Mouse (Mus musculus) limb, embryonic 12.5 days (tissue): ENCODE measurements around the gene Sephs1. TPM values are rescaled to one million over a fixed set of nuclear protein-coding genes. Genes with fewer than 3 reads are reported as not detected.
"Not testable (repeated sequence)": the region's sequence is repeated elsewhere in the genome, so short reads cannot be mapped to it uniquely, and the experiment has no call there.

ENCODE experiments used
- ATAC-seq: fragments of 200-750 bp; cut with Nextera tagmentation; 2 replicates; pipeline ENCODE4 v1.8.0; 2017; ENCODE audit warnings: low read depth, moderate TSS enrichment; ENCODE audit not compliant: insufficient number of reproducible peaks, insufficient read depth, low FRiP score, low TSS enrichment
- H3K27ac ChIP-seq: fragments of 300-500 bp; sonication (generic); 2 replicates; pipeline ENCODE4 v1.5.1; 2016; ENCODE audit warnings: mild to moderate bottlenecking, moderate library complexity
- H3K27me3 ChIP-seq: fragments of 300-500 bp; sonication (generic); 2 replicates; pipeline ENCODE4 v1.6.1; 2016; ENCODE audit warnings: mild to moderate bottlenecking, moderate library complexity
- H3K36me3 ChIP-seq: fragments of 300-500 bp; sonication (generic); 2 replicates; pipeline ENCODE4 v1.6.1; 2016; ENCODE audit warnings: mild to moderate bottlenecking, moderate library complexity
- H3K4me1 ChIP-seq: fragments of 300-500 bp; sonication (generic); replicated peaks from 2 replicates; pipeline ENCODE4 v1.6.1; 2016
- H3K4me2 ChIP-seq: fragments of 300-500 bp; sonication (generic); 2 replicates; pipeline ENCODE4 v1.6.1; 2016; ENCODE audit warnings: mild to moderate bottlenecking, moderate library complexity
- H3K4me3 ChIP-seq: fragments of 300-500 bp; sonication (generic); replicated peaks from 2 replicates; pipeline ENCODE4 v1.5.1; 2016; ENCODE audit warnings: mild to moderate bottlenecking
- H3K9ac ChIP-seq: fragments of 300-500 bp; sonication (generic); replicated peaks from 2 replicates; pipeline ENCODE4 v1.6.1; 2016; ENCODE audit warnings: mild to moderate bottlenecking, moderate library complexity
- H3K9me3 ChIP-seq: fragments of 300-500 bp; sonication (generic); 2 replicates; pipeline ENCODE4 v1.6.1; 2016; ENCODE audit warnings: mild to moderate bottlenecking, moderate library complexity
- WGBS: fragments of 180-500 bp; shearing (Covaris S2); methylation state at CpG from one replicate; pipeline ENCODE4 v1.1.7; 2016; 5-methylcytosine and 5-hydroxymethylcytosine counted together
- polyA plus RNA-seq: library from polyadenylated mRNA; unstranded; fragments of >200 nt; fragmentation: Nextera tagmentation; extraction: Ambion mirVana; gene quantifications from 2 replicates; pipeline ENCODE4 v1.2.1, GENCODE M21; 2016

The Sephs1 gene
- polyA plus RNA-seq, 1 experiment from 2014 or later: 130 TPM

DNA sequence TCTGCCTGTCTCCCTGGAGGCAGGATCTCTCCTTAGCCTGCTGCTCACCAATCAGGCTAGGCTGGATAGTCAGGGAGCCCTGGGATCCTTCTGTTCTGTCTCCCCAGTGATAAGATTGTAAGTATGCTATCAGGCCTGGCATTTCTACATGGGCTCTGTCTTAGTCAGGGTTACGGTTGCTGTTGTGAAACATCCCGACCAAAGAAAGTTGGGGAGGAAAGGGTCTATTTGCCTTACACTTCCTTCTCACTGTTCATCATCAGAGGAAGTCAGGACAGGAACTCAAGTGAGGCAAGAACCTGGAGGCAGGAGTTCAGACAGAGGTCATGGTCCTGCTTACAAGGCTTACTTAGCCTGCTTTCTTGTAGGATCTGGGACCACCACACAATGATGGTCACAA lies 47.9 kb downstream of the Sephs1 start:
- Histone ChIP-seq H3K36me3 (peaks cover 59% of the 10 kb centered on the region), H3K27ac (no peak overlapping the region), H3K4me3 (no peak overlapping the region), H3K4me1 (no peaks in the 10 kb centered on the region), H3K9me3 (no peaks in the 10 kb centered on the region), H3K4me2 (no peak overlapping the region), H3K27me3 (no peaks in the 10 kb centered on the region), H3K9ac (no peak overlapping the region)
- 96% methylated on average over 2 of the region's 2 CpGs for WGBS
- ATAC-seq: no peak

- WGBS: 91% methylated on average over 9 of the region's 9 CpGs
- H3K27ac ChIP-seq: no peak overlapping the region
- H3K9ac ChIP-seq: no peak overlapping the region
- H3K4me2 ChIP-seq: no peak overlapping the region
- H3K4me3 ChIP-seq: no peak overlapping the region
- peaks cover 55% of the 10 kb centered on the region for H3K36me3 ChIP-seq
- no peak for ATAC-seq
- peaks cover 8% of the 10 kb centered on the region for H3K9me3 ChIP-seq
- H3K27me3 ChIP-seq: no peaks in the 10 kb centered on the region
- no peaks in the 10 kb centered on the region for H3K4me1 ChIP-seq
Observed at GRCm38 (mm10) chr2:4934516-4934915, 53.2 kb downstream of the Sephs1 start.

- H3K9me3 ChIP-seq: peaks cover 12% of the 10 kb centered on the region
- ATAC-seq: no peak
- H3K27me3 ChIP-seq: no peaks in the 10 kb centered on the region
- H3K27ac ChIP-seq: no peak overlapping the region
- WGBS: 94% methylated on average over 7 of the region's 7 CpGs
- no peak overlapping the region for H3K9ac ChIP-seq
- H3K4me2 ChIP-seq: no peak overlapping the region
- H3K36me3 ChIP-seq: peaks cover 29% of the 10 kb centered on the region
- no peaks in the 10 kb centered on the region for H3K4me1 ChIP-seq
- H3K4me3 ChIP-seq: no peak overlapping the region
Observed at GRCm38 (mm10) chr2:4937931-4938330, 56.6 kb downstream of the Sephs1 start.

GRCm38 (mm10) chr2:4940861-4941260 lies 59.5 kb downstream of the Sephs1 start:
- no peak overlapping the region for H3K27ac ChIP-seq
- WGBS: 92% methylated on average over 11 of the region's 11 CpGs
- H3K36me3 ChIP-seq: peaks cover 27% of the 10 kb centered on the region
- no peaks in the 10 kb centered on the region for H3K4me1 ChIP-seq
- ATAC-seq: no peak
- no peak overlapping the region for H3K9ac ChIP-seq
- no peak overlapping the region for H3K4me2 ChIP-seq
- H3K4me3 ChIP-seq: no peak overlapping the region
- H3K9me3 ChIP-seq: peaks cover 15% of the 10 kb centered on the region
- no peaks in the 10 kb centered on the region for H3K27me3 ChIP-seq

DNA sequence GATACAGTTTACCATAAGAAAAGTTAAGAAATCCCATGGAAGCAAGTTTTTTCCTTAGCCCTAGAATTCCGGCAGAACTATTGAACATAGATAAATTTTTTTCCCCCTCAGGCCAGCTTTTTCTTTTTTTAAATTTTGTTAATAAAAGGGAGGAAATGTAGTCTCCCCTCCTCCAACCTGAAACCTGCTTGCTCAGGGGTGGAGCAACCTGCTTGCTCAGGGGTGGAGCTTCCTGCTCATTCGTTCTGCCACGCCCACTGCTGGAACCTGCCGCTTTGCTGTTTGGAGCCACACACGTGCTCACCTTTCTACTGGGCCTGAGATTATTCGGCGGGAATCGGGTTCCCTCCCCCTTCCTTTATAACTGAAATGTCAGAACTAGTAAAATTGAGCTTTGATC lies 68.3 kb downstream of the Sephs1 start:
- H3K4me3 ChIP-seq, H3K27ac ChIP-seq, ATAC-seq, H3K4me2 ChIP-seq, H3K9me3 ChIP-seq, H3K4me1 ChIP-seq, H3K27me3 ChIP-seq, H3K36me3 ChIP-seq, H3K9ac ChIP-seq: not testable (repeated sequence)
- WGBS: 84% methylated on average over 5 of the region's 8 CpGs

DNA sequence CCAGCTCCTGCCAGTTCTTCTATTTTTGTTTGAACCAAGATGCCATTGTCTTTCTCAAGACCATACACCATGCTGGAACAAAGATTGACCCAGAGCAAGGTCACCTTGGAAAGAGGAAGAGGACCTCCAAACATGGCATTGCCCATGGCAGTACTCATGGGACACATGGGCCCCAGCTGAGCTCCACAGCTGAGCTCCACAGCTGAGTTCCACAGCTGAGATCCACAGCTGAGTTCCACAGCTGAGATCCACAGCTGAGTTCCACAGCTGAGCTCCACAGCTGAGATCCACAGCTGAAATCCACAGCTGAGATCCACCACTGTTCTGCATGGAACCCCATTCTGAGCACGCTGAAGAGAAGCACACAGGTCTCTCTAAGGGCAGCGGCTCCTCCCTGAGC lies 69.6 kb downstream of the Sephs1 start:
- H3K4me2 ChIP-seq: no peak overlapping the region
- ATAC-seq: no peak
- no peaks in the 10 kb centered on the region for H3K36me3 ChIP-seq
- 95% methylated on average over 2 of the region's 2 CpGs for WGBS
- H3K9ac ChIP-seq: no peak overlapping the region
- no peaks in the 10 kb centered on the region for H3K27me3 ChIP-seq
- H3K9me3 ChIP-seq: peaks cover 5% of the 10 kb centered on the region
- no peak overlapping the region for H3K4me3 ChIP-seq
- H3K4me1 ChIP-seq: no peaks in the 10 kb centered on the region
- no peak overlapping the region for H3K27ac ChIP-seq

- H3K36me3 ChIP-seq: no peaks in the 10 kb centered on the region
- H3K9ac ChIP-seq: no peak overlapping the region
- H3K27me3 ChIP-seq: no peaks in the 10 kb centered on the region
- H3K9me3 ChIP-seq: peaks cover 5% of the 10 kb centered on the region
- H3K27ac ChIP-seq: no peak overlapping the region
- ATAC-seq: no peak
- H3K4me1 ChIP-seq: no peaks in the 10 kb centered on the region
- H3K4me2 ChIP-seq: no peak overlapping the region
- 71% methylated on average over 6 of the region's 6 CpGs for WGBS
- H3K4me3 ChIP-seq: no peak overlapping the region
Observed at GRCm38 (mm10) chr2:4954216-4954760, 72.9 kb downstream of the Sephs1 start.

DNA sequence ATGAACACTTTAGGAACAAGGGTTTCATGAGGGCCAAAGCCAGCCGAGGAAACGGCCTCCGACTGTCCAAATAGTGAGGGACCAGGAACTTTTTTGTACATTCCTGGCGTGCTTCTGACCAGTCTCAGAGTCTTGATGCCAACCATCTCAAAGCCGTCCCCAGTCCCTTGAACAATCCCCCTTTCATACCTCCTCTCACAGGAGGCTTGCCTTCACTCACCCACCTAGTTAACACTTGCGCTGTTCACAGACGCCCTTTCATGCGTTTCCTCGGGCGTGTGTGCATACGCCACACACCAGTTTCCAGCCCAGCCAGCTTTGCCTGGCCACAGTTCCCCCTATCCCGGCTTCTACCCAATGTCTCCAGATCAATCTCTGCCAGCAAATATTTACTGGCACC lies 76.7 kb downstream of the Sephs1 start:
- Histone ChIP-seq H3K9me3 (no peaks in the 10 kb centered on the region), H3K27ac (peak overlapping the region; percentile 88), H3K4me1 (no peaks in the 10 kb centered on the region), H3K36me3 (no peaks in the 10 kb centered on the region), H3K27me3 (no peaks in the 10 kb centered on the region), H3K4me2 (no peak overlapping the region), H3K4me3 (no peak overlapping the region), H3K9ac (no peak overlapping the region)
- no peak for ATAC-seq
- 75% methylated on average over 12 of the region's 12 CpGs for WGBS

Other genes starting within 250 kb of the Sephs1 start
- 42.7 and 44.6 TPM in 2 replicates for gene Prpf18, start 229.5 kb upstream of the Sephs1 start, polyA plus RNA-seq
- 2.0 and 2.3 TPM in 2 replicates for gene Bend7, start 163.7 kb upstream of the Sephs1 start, polyA plus RNA-seq
- gene Phyh, start 37.5 kb downstream of the Sephs1 start, polyA plus RNA-seq: 51.2 and 52.1 TPM in 2 replicates
- gene Ucma, start 94.6 kb downstream of the Sephs1 start, polyA plus RNA-seq: 0.40 TPM in 1 of 2 replicates, not detected in the other
- gene Mcm10, start 131.2 kb downstream of the Sephs1 start, polyA plus RNA-seq: 47.8 and 49.2 TPM in 2 replicates
- 5.3 and 5.7 TPM in 2 replicates for gene Optn, start 182.5 kb downstream of the Sephs1 start, polyA plus RNA-seq